Mouse (Mus musculus) thymus, postnatal 4 days (tissue): ENCODE results near the gene 2900026A02Rik.
"Not testable (repeated sequence)": the region's sequence is repeated elsewhere in the genome, so short reads cannot be mapped to it uniquely, and the experiment has no call there.

Experiments used
- DNase-seq: peaks from one replicate; pipeline ENCODE4 v3.0.0; 2021

The 2900026A02Rik gene

DNA sequence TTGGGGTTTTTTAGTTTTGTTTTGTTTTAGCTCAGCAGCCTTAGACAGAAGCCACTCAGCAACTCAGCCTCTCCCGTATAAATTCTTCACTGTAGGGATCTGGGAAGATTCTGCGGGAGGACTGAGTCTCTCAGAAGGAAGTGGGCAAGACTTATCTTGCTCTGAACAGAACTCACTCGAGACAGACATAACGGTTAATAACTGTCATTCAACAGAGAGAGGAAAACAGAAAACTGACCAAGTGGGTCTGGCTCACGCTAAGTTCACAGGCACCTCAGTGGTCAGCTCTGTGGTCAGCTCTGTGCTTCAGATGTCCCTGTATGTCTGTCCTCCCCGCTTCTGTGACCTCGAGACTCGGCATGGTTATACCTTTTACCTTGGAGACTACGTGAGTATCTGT lies 101.7 kb downstream of the 2900026A02Rik start:
- no peak for DNase-seq

DNA sequence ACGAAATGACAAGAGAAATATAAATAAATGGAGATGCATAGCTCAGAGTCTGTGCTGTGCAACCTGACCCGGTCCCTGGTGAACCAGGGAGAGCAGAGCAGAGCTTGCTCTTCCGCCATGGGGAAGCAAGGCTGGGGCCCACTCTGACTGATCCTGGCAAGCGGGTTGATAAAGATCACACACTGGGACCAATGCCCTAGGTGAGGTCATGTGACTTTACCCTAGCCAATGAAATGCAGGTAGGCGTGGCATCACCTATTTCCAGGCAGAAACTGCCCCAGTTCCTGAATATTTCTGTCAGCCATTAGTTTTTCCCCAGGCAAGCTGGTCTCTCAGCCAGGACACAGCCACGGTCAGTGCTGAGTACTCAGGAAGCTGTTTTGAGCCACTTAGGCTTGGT lies 102.3 kb downstream of the 2900026A02Rik start:
- DNase-seq: peak; percentile 30

DNA sequence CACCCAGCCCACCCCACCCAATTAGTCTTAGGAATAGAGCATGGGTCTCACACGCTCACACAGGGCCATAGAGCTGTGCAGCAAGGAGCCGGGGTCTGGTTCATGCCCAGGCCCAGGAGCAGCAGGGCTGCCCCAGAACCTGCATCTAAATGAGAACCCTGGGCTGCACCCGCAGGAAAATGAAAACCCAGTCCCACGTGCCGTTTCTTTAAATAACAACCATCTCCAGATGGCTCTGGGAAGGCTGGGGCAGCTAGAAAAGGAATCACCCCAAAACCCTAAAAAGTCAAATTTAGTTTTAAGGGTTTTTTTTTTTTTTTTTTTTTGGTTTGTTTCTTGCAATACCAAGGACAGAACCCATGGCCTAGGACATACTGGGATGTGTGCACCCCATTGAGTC lies 103.7 kb downstream of the 2900026A02Rik start:
- DNase-seq: no peak

DNA sequence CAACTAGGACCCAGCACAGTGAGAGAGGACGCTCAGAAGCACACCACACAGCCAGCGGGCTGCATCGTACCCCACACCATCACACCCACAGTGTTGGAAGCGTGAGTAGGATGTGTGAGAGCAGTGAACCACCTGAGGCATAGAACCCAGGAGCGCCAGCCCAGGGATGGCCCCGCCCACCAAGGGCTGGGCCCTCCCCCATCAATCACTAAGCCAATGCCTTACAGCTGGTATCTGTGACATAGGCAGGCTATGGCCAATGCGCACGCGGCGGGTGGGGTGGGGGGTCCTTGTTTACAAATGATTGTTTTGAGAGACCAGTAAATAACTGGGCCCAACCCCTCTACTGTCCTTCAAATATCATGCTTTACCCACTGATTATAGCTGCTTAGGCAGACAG lies 105.1 kb downstream of the 2900026A02Rik start:
- no peak for DNase-seq

DNA sequence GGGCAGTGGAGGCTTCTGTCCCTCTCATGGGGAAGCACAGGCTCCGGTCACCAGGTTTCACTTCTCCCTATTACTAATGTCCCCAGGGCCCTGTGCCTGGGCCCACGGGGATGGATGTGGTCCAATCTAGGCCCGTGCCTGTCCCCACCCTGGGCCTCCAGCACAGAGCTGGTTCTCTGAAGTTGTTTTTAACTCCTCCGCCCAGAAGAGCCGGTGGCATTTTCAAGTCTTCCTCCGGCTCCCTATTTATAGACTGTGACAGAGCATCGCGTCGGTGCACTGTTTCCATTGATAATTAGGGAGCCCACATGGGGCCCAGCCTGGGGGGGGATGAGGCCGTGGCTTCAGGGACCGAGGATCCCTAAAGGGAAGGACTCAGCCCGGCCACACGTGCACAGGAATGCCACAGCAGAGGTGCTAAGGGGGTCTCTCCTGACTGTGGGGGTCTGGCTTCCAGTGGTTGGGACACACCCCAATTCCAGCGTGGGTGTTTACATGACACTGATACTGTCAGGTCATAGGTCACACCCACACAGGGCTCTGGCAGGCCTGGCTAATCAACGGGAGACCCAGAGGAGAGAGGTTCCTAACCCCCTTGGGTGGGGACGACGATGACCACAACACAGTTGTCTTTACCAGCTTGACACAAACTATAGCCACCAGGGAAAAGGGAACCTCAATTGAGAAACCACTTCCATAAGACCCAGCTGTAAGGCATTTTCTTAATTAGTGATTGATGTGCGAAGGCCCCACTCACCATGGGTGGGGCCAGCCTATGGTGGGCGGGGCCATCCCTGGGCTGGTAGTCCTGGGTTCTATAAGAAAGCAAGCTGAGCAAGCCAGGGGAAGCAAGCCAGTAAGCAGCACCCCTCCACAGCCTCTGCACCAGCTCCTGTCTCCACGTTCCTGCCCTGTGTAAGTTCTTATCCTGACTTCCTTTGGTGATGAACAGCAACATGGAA lies 106.5 kb downstream of the 2900026A02Rik start:
- no peak for DNase-seq

DNA sequence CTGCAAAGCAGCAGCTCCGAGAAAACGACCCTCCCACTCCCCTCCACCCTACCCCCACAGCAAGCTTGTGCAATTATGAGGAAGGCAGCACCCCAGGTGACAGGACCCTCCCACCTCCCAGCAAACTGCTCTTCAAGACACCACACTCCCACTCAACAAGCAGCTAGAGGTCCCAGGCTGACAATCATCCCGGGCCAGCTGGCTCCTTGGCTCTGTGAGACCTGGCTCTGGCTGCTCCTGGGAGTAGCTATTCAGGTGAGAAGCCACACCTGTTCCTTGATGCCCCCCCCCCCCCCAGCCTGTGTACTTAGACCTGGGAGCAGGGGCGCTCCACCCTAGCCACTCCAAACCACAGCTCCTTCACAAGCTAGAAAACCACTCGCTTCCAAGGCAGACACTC lies 107.9 kb downstream of the 2900026A02Rik start:
- no peak for DNase-seq

DNA sequence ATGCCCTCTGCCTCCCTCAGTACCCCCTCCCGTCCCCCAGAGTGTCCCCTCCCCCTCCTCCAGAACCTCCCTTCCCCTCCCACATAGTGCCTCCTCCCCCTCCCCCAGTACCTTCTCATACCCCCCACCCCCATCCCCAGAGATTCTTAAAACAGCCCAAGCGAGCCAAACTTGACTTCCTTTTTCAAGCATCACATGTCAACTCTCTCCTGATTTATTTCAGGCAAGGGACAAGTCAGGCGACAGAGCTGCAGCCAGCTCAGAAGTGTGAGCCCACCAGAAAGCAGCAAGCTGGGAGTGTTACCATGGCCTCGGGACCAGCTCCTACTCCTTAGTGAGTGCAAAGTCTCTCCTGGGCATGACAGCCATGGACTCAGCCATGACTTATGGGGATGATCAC lies 109.7 kb downstream of the 2900026A02Rik start:
- DNase-seq: no peak

DNA sequence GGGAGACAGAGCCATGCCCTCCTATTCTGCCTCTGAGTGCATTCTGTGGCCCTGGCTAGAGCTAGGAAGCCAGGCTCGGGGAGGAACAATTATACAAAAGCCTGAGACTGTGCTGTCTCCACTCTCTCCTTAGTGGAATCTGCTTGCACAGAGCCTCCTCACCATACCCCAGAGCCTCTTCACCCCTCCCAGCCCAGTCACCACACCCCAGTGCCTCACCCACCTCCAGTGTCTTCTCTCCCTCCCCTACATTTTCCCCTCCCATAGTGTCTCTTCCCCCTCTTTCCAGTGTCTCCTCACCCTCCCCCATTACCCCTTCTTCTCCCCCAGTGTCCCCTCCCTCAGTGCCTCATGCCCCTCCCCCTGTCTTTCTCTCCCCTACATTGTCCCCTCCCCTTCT lies 110.1 kb downstream of the 2900026A02Rik start:
- no peak for DNase-seq

DNA sequence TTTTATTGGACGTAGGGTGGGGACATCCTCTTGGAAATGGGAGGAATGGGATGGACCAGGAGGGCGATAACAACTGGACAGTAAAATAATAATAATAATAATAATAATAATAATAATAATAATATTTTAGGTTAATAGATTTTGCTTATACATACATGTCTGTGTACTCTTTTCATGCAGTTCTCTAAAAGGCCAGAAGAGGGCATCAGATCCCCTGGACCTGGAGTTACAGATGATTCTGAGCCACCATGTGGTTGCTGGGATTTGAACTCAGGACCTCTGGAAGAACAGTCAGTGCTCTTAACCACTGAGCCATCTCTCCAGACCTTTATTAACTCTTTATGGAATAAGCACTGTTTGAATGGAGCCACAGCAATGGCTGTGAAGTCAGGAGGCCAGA lies 111.4 kb downstream of the 2900026A02Rik start:
- DNase-seq: not testable (repeated sequence)

DNA sequence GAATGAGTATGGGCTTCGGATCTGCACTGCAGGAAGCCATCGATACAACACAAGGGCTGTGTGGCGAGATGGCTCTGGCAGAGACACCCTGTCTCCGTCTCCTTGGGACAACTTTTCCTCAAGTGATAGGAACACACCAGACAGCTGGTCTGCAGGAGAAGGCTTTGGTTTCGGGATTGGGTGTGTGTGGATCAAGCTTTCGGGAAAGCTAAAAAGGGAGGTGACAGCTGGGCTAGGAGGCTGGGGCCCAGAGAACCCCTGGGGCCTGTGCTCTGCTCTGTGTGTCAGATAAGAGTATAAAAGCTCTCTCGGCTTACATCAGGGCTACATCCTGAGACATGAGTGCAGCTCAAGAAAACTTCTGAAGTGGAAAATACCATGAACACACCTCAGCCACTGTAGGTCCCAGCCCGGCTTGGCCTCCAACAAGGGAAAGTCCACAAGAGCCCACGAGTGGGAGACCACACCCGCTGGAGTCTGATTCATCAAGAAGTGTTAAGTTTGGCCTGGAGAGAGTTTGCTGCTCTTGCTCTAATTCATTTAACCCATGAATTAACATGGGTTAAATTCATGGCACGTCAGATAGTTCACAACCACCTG lies 112.8 kb downstream of the 2900026A02Rik start:
- no peak for DNase-seq

DNA sequence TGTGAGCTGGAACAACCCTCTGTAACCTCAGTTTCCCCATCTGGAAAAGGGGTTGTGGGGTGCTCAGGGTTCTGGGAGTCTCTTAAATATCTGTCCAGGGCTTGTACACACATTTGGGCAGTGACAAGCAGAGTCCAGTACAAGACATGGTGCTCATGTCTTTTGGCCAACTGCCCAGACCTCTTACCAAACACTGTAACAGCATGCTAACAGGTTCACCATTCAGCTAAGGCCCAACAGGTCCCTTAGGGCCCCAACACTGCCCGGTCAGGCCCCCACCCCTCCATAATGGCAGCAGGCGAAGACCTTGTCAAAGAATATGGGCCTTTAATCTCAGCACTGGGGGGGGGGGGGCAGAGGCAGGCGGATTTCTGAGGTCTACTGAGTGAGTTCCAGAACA lies 113.3 kb downstream of the 2900026A02Rik start:
- DNase-seq: no peak

DNA sequence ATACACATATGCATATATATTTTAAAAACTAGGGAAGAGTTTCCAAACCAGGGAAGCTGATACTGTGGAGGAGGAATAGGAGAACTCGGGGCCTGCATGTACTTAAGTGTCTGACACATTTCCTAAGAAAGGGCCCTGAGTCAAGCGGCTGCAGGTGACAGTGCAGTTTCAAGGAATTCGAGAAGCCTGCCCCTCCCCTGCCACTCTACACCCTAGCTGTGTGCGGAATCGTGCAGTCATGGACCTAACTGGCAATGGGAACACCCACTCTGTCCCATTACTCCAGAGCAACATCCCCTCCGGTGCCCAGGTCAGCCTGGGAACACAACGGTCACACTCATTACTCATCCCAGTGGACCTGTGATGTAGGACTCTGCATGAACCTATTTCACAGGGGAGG lies 114.4 kb downstream of the 2900026A02Rik start:
- DNase-seq: no peak

DNA sequence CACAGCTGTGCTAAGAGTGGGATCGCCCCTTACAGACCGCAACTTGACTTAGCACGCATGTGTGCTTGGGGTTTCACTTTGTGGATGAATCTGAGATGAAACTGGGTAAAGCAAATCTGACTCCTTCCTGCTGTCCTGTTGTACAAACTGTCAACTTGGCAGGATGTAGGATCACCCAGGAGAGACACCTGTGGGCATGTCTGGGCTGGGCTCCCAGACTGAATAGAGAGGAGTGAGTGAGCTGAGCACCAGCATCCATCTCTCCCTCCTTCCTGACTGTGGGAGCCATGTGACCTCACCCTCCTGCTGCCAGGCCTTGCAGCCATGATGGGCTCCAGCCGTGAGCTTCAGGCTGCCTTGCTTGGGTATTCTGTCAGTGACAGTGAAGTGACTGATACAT lies 115.6 kb downstream of the 2900026A02Rik start:
- DNase-seq: no peak

DNA sequence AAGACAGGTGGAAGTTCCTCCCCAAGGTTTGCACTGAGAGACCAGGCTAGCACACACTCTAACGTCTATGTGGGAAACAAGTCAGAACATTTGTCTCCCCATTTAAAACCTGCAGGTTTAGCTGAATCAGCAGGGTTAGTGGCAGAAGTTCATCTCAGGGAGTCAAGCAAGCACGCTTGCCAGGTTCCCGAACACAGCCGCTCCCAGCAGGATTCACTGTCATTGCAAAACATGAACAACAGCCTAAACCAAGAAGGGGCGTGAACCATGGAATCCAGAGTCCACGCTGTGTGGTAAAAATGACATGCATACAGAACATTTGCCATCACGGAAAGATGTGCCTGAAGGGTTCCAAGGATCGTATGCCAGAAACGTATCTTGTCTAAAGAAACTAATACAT lies 116.0 kb downstream of the 2900026A02Rik start:
- no peak for DNase-seq

DNA sequence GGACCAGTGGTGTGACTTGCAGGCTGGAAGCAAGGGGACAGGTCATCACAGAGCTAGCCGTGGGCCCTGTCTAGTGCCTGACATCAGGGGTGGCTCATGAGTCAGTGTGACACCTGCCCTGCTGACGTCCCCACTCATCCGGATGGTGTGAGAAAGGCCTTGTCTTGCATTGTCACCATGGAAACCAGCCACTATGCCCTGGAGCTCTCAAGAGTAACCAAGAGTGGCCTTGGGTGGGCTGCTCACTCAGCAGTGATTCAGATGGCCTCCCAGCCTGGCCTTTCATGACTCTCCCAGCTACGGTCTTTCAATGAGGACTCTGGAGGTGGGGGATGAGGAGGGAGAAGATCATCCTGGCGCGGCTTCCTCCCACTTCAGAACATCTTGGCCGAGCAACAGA lies 118.6 kb downstream of the 2900026A02Rik start:
- no peak for DNase-seq

DNA sequence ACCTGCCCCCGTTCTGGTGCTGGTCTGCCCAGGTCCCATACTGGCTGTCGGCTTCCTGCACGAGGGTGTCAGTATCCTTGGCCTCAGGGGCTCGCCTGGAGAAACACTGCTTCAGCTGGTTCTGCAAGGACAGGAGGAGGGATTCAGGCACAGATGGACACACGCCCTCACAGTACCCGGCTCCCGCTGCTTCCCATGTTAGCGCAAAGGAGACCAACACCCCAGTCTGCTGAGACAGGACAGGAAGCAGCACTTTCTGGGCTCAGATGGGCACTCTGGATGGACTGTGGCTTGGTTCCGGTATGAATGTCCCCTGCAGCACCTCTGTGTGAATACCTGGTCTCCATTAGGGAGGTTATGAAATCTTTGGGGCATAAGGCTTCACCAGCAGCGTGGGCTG lies 119.6 kb downstream of the 2900026A02Rik start:
- DNase-seq: no peak

DNA sequence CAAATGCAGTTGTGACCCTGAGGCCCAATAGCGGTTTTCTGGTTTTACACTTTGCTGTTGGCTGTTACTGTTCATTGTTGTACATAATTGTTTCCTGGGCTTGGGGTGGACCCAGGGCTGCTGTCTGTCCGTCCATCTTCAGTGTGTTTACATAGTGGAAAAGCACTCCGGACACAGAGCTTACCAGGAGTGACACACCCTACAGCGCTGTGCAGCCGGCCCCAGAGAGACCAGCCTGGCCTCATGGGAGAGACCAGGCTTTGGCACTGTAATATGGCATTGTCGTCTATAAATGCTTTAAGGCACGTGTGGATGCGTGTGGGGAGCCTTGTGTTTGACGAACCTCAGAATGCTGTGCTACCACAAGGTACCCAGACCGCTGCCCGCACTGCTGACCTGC lies 120.6 kb downstream of the 2900026A02Rik start:
- DNase-seq: no peak

DNA sequence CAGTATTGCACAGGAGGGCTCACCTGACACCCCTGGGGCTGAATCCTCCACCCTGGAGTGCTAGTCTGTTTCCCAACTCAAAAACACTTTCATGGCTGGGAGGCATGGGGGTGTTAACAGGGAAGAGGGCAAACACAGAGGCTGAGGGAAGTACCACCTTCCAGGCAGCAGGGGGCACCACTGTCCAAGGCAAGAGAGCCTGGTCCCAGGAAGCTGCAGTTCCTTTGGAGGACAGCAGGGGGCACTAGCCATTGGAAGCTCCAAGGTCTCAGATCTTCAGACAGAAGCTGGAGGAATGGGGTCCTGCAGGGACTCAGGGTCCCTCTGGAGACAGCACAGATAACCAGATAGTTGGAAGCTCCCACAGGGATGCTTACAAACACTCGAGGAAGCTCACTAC lies 121.5 kb downstream of the 2900026A02Rik start:
- DNase-seq: peak; percentile 95

DNA sequence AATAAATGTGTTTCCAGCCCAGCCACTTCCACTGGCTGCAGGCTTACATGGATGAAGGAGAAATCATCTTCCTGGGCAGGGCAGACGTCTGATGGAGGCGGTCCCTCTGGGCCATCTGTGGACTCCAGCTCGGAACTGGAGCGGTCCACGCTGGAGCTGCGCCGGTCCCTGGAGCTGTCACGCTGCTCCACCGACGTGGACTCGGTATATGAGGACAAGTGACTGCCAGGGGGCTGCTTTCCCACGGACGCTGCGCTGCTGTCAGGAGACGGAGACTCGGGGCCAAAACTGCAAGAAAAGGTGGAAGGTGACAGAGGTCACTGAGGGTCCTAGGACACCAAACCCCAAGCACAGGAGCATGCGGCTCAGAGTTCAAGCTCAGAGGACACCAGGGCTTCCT lies 123.5 kb downstream of the 2900026A02Rik start:
- DNase-seq: no peak

DNA sequence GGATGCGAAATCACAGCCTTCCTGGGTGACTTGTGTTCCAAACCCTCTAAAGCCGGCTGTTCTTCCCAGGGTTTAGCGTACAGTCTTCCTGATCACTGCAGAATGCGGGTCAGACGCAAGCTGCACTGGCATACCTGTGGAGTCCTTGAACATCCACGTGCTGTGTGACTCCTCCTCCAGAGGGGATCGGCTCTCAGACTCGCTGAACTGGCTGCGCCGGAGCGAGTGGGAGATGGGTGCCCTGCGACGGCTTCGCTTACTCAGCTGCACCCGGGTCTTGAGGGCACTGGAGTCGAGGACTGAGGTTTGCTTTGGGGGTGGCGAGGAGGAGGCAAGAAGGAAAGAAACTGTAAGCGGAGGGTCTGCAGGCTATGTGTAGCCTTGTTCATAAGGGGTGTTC lies 125.6 kb downstream of the 2900026A02Rik start:
- DNase-seq: no peak

DNA sequence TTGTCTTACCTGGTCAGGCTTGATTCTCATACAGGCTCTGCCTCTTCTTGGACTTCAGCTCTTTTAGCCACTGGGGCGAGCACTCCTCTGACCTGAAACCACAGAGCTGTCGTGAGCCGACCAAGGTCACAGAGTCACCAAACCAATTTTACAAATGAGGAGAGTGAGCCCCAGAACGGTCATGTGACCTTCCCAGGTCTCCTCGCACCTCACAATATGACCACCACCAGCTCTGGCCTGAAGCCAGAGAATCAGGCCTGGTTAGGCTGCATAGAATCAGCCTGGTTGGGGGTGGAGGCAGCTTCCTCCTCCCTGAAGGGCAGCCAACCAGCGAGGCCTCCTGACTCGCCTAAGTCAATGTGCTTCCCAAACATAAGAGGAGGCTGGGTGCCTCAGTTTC lies 128.6 kb downstream of the 2900026A02Rik start:
- DNase-seq: no peak

DNA sequence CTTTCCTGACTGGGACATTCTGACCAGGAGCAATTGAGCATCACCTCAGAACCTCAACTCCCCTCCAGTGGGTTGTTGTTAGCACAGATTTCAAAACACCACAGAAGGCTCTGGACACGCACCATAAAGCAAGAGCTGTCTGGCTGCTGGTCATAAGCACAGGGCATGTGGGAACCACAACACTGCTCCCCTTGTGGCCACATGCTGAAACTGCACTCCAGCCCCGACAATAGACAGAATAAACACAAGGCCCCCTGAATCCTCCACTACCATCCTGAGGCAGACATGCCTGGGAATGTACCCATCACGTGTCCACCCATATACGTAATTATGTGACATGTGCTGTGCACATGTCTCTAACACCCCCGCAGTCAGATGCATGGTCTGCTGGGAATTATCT lies 129.9 kb downstream of the 2900026A02Rik start:
- peak; percentile 71 for DNase-seq

DNA sequence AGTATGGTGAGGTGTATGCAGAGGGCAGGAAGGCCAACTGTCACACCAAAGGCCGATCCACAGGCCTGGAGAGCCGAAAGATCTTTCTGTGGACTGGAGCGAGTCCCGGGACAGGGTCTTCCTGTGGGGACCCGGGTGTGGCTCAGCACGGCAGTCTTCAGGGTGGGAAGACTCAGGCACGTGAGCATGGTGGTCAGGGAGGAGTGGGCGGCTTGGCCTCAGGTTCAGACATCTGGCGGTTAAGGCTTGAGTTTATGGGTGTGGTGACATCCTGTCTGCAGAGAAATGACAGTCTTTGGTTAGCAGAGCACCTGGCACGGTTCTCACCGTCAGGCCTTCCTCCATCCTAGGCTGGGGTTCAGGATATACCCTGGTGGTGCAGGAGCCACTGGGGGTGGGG lies 130.3 kb downstream of the 2900026A02Rik start:
- DNase-seq: no peak

DNA sequence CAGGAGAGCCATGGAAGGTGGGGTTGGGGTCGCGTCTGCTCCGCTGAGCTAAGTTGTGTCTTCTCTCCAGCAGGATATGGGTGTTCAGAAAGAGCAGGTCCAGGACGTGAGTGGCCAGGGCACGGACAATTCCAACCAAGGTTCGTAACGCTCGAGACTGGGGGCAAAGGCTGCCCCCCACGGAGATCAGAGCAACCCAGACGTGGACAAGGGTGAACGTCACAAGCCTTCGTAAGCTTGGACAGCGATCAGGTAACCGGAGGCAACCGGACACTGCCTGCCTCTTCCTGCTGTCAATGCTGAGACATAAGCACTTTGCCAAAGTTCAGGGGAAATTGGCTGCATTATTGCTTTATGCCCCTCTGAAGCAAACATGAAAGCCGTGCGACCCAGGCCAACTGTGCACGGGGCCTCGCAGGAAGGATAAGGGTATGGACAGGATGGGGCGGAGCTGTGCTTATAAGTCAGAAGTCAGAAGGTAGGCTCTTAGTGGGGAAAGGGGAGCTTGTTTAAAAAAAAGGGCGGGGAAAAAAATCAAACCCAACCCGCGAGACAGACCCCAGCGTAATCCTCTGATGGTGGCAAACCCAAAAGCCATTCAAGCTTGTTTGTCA lies 130.9 kb downstream of the 2900026A02Rik start:
- no peak for DNase-seq
